Mouse (Mus musculus) lung, postnatal 0 days (tissue): Measurements from ENCODE around the gene Arhgap15.

Experiments used
- CTCF ChIP-seq: IDR thresholded peaks from 2 replicates; pipeline ENCODE4 v1.5.1; 2016; ENCODE audit warnings: antibody characterized with exemption, mild to moderate bottlenecking
- EP300 ChIP-seq: IDR thresholded peaks from 2 replicates; pipeline ENCODE4 v1.6.1; 2016; ENCODE audit warnings: antibody characterized with exemption, mild to moderate bottlenecking, control low read depth

DNA sequence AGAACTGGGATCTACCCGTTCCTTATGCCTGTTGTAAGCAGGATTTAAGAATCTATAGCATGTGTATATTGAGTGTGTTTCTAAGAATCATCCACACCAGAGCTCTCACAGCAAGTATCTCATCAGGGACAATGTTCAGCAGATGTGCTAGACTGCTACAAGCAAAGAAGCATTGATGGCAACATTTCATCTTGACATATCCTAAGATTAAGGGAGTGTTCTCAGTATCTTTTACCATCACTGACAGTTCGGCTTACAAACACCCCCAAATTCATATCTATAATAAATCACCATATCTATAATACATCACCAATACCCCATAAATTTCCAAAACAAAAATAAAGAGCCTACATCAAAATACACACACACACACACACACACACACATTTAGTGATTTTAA lies 374.6 kb downstream of the Arhgap15 start:
- TF ChIP-seq CTCF (no peak), EP300 (no peak)
